Mouse (Mus musculus) brain, embryonic 14.5 days (tissue): ENCODE results near the gene Asna1.

Experiments
- CTCF ChIP-seq: fragments of 200-500 bp; IDR thresholded peaks from 2 replicates; pipeline ENCODE4 v1.5.1; 2012; ENCODE audit warnings: inconsistent platforms, mild to moderate bottlenecking, moderate library complexity, borderline replicate concordance; ENCODE audit not compliant: insufficient read depth, insufficient read length; ENCODE audit errors: extremely low read depth
- POLR2A ChIP-seq: fragments of 200-500 bp; IDR thresholded peaks from 2 replicates; pipeline ENCODE4 v1.6.1; 2012; ENCODE audit warnings: mild to moderate bottlenecking, inconsistent platforms, borderline replicate concordance; ENCODE audit not compliant: poor library complexity, insufficient read depth, insufficient read length, severe bottlenecking; ENCODE audit errors: extremely low read depth

GRCm38 (mm10) chr8:85025098-85025932 is at the start of gene Asna1:
- TF ChIP-seq POLR2A (peak; percentile 31; the same call in 1 of the 2 replicates), CTCF (no peak)
